Mouse (Mus musculus) ES-E14 (cell line): Measurements from ENCODE around the gene Cacnb4.

Source experiments
- HCFC1 ChIP-seq: IDR thresholded peaks from 2 replicates; pipeline ENCODE4 v1.6.1; 2012; ENCODE audit warnings: low read length, inconsistent platforms, borderline replicate concordance; ENCODE audit not compliant: insufficient read depth
- MAFK ChIP-seq: IDR thresholded peaks from 2 replicates; pipeline ENCODE4 v1.6.1; 2014; ENCODE audit warnings: mild to moderate bottlenecking, low read depth, low read length, inconsistent platforms; ENCODE audit not compliant: insufficient read depth
- ZC3H11A ChIP-seq: IDR thresholded peaks from 2 replicates; pipeline ENCODE4 v1.6.1; 2012; ENCODE audit warnings: low read depth, mild to moderate bottlenecking, inconsistent platforms, low read length, borderline replicate concordance
- ZNF384 ChIP-seq: IDR thresholded peaks from 2 replicates; pipeline ENCODE4 v1.6.1; 2012; ENCODE audit warnings: low read depth, low read length, inconsistent platforms

GRCm38 (mm10) chr2:52394529-52394928 is 282.1 kb downstream of the Cacnb4 start:
- TF ChIP-seq MAFK = no peak
- TF ChIP-seq HCFC1 = no peak
- TF ChIP-seq ZC3H11A = no peak
- TF ChIP-seq ZNF384 = no peak
